ENCODE assay signal across 8 mouse cellular contexts in the genomic region with DNA sequence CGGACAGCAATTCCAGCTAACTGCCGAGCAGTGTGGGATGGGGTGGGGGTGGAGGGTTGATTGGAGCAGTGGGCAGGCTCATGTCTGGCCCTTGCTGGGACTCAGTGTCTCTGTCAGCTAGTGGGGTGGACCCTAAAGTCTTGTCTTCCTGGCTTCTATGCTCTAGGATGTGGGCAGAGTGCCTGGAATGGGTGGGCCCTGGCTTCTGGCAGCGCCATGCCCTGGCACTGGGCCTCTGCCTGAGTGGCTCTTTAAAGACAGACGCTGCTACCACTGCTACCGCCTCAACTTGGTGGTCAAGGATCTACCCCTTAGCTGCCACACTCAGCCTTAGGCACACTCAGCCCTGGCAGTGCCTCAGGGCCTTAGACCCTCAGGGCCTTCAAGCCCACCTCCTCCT. TPM values are rescaled to one million over a fixed set of nuclear protein-coding genes. Genes with fewer than 3 reads are reported as not detected.
DNase-seq lines count a peak whose midpoint lies in the region; ATAC-seq lines count a peak whose summit lies in the region.

No protein-coding gene starts in this region.

- no peak overlapping the region for H3K4me3 ChIP-seq in embryonic facial prominence, embryonic 12.5 days
- H3K4me3 ChIP-seq in heart, embryonic 11.5 days (ENCODE audit: low read depth, low read length): peak overlapping the region; percentile 8
- no peak overlapping the region for H3K4me3 ChIP-seq in lung, embryonic 16.5 days (ENCODE audit: low read length)

- H3K27ac ChIP-seq in embryonic facial prominence, embryonic 12.5 days: peak overlapping the region; percentile 46
- peak overlapping the region; percentile 51 for H3K27ac ChIP-seq in heart, embryonic 11.5 days (ENCODE audit: low read depth, low read length)
- H3K27ac ChIP-seq in lung, embryonic 16.5 days (ENCODE audit: low read length): peak overlapping the region; percentile 79

- H3K27me3 ChIP-seq in embryonic facial prominence, embryonic 12.5 days: no peaks in the 10 kb centered on the region
- H3K27me3 ChIP-seq in heart, embryonic 11.5 days (ENCODE audit: control insufficient read depth, insufficient read depth, low read length): no peaks in the 10 kb centered on the region
- no peaks in the 10 kb centered on the region for H3K27me3 ChIP-seq in lung, embryonic 16.5 days (ENCODE audit: control insufficient read depth, insufficient read depth, low read depth, low read length)

- H3K9me3 ChIP-seq in embryonic facial prominence, embryonic 12.5 days: no peaks in the 10 kb centered on the region
- no peaks in the 10 kb centered on the region for H3K9me3 ChIP-seq in heart, embryonic 11.5 days (replicated peaks; ENCODE audit: control insufficient read depth, low read length)
- H3K9me3 ChIP-seq in lung, embryonic 16.5 days (ENCODE audit: control insufficient read depth, low read length): no peaks in the 10 kb centered on the region

- no peaks in the 10 kb centered on the region for H3K36me3 ChIP-seq in embryonic facial prominence, embryonic 12.5 days
- 0 out of 2 replicates have a peak, but pooled peaks cover 4% of the 10 kb centered on the region for H3K36me3 ChIP-seq in heart, embryonic 11.5 days (ENCODE audit: control insufficient read depth, insufficient read depth, low read length)
- no peaks in the 10 kb centered on the region for H3K36me3 ChIP-seq in lung, embryonic 16.5 days (ENCODE audit: control insufficient read depth, insufficient read depth, low read length)

- peak; percentile 65 for DNase-seq in ovary, postnatal 36 days (ENCODE audit: low spot score)
- no peak for DNase-seq in ovary, postnatal 10 days (ENCODE audit: low spot score)
- DNase-seq in kidney, postnatal 10 days: peak; percentile 69
- peak; percentile 83 for DNase-seq in skeletal muscle tissue, adult 2 months (ENCODE audit: low read depth, low spot score)
- no peak for DNase-seq in spleen, adult 12 weeks (ENCODE audit: low spot score)

- H3K9ac ChIP-seq in embryonic facial prominence, embryonic 12.5 days: no peak overlapping the region
- H3K9ac ChIP-seq in heart, embryonic 11.5 days (ENCODE audit: low read depth, low read length): peak overlapping the region; percentile 53
- peak overlapping the region; percentile 45 for H3K9ac ChIP-seq in lung, embryonic 16.5 days (ENCODE audit: low read length)

- 37% methylated on average over 5 of the region's 5 CpGs for WGBS in embryonic facial prominence, embryonic 12.5 days
- WGBS in heart, embryonic 11.5 days (ENCODE audit: insufficient replicate concordance): 32% methylated on average over 5 of the region's 5 CpGs
- WGBS in lung, embryonic 16.5 days: 25% methylated on average over 5 of the region's 5 CpGs

- H3K4me1 ChIP-seq in embryonic facial prominence, embryonic 12.5 days: peaks cover 45% of the 10 kb centered on the region
- peaks cover 61% of the 10 kb centered on the region for H3K4me1 ChIP-seq in heart, embryonic 11.5 days (ENCODE audit: control insufficient read depth, insufficient read depth, low read length)
- peaks cover 49% of the 10 kb centered on the region for H3K4me1 ChIP-seq in lung, embryonic 16.5 days (replicated peaks; ENCODE audit: control insufficient read depth, insufficient read depth, low read length)

- H3K4me2 ChIP-seq in embryonic facial prominence, embryonic 12.5 days (replicated peaks): no peak overlapping the region
- peak overlapping the region; percentile 74 for H3K4me2 ChIP-seq in heart, embryonic 11.5 days
- H3K4me2 ChIP-seq in lung, embryonic 16.5 days (ENCODE audit: low read depth, low read length): peak overlapping the region; percentile 23

- no peak for ATAC-seq in embryonic facial prominence, embryonic 12.5 days (ENCODE audit: insufficient number of reproducible peaks, insufficient read depth, low FRiP score, low TSS enrichment)
- no peak for ATAC-seq in heart, embryonic 11.5 days (replicated peaks; ENCODE audit: insufficient number of reproducible peaks, low FRiP score, low TSS enrichment)
- peak; percentile 50 for ATAC-seq in lung, embryonic 16.5 days (ENCODE audit: low read depth)

RNA-seq across cellular contexts. Expression of gene Ak1, which starts 7.2 kb away (rescaled TPM):
- 19.4 and 24.1 TPM in 2 replicates for polyA plus RNA-seq in embryonic facial prominence, embryonic 12.5 days (2016; fragmentation: Nextera tagmentation; extraction: Ambion mirVana)
- 212 and 221 TPM in 2 replicates for polyA plus RNA-seq in heart, embryonic 11.5 days (2014; fragmentation: Nextera tagmentation; extraction: Ambion mirVana)
- 67.2 and 76.7 TPM in 2 replicates for polyA plus RNA-seq in lung, embryonic 16.5 days (2015; fragmentation: Nextera tagmentation; extraction: Ambion mirVana)

RNA-seq across cellular contexts. Expression of gene Eng, which starts 17.7 kb away (rescaled TPM):
- polyA plus RNA-seq in embryonic facial prominence, embryonic 12.5 days (2016; fragmentation: Nextera tagmentation; extraction: Ambion mirVana): 32.1 and 36.4 TPM in 2 replicates
- polyA plus RNA-seq in heart, embryonic 11.5 days (2014; fragmentation: Nextera tagmentation; extraction: Ambion mirVana): 113 and 127 TPM in 2 replicates
- polyA plus RNA-seq in lung, embryonic 16.5 days (2015; fragmentation: Nextera tagmentation; extraction: Ambion mirVana): 108 and 120 TPM in 2 replicates

RNA-seq across cellular contexts. Expression of gene St6galnac6, which starts 29.2 kb away (rescaled TPM):
- 26.4 and 28.1 TPM in 2 replicates for polyA plus RNA-seq in embryonic facial prominence, embryonic 12.5 days (2016; fragmentation: Nextera tagmentation; extraction: Ambion mirVana)
- polyA plus RNA-seq in heart, embryonic 11.5 days (2014; fragmentation: Nextera tagmentation; extraction: Ambion mirVana): 8.3 and 9.3 TPM in 2 replicates
- 25.4 and 26.3 TPM in 2 replicates for polyA plus RNA-seq in lung, embryonic 16.5 days (2015; fragmentation: Nextera tagmentation; extraction: Ambion mirVana)

RNA-seq across cellular contexts. Expression of gene St6galnac4, which starts 41.8 kb away (rescaled TPM):
- polyA plus RNA-seq in embryonic facial prominence, embryonic 12.5 days (2016; fragmentation: Nextera tagmentation; extraction: Ambion mirVana): 32.7 and 36.5 TPM in 2 replicates
- polyA plus RNA-seq in heart, embryonic 11.5 days (2014; fragmentation: Nextera tagmentation; extraction: Ambion mirVana): 32.9 and 40.9 TPM in 2 replicates
- 26.0 and 28.1 TPM in 2 replicates for polyA plus RNA-seq in lung, embryonic 16.5 days (2015; fragmentation: Nextera tagmentation; extraction: Ambion mirVana)

RNA-seq across cellular contexts. Expression of gene 9430097D07Rik, which starts 53.2 kb away (rescaled TPM):
- 0.29 TPM in 1 of 2 replicates, not detected in the other for polyA plus RNA-seq in embryonic facial prominence, embryonic 12.5 days (2016; fragmentation: Nextera tagmentation; extraction: Ambion mirVana)
- polyA plus RNA-seq in heart, embryonic 11.5 days (2014; fragmentation: Nextera tagmentation; extraction: Ambion mirVana): 0.17 TPM in 1 of 2 replicates, not detected in the other
- not detected in 2 replicates for polyA plus RNA-seq in lung, embryonic 16.5 days (2015; fragmentation: Nextera tagmentation; extraction: Ambion mirVana)

Comparison
In these comparisons a context has a peak if more than half of its experiments do, and no peak if none do; other contexts are left out.
1. DNase-seq: peak in ovary, postnatal 36 days (single experiment), kidney, postnatal 10 days (single experiment) and skeletal muscle tissue, adult 2 months (single experiment); none in ovary, postnatal 10 days (single experiment) and spleen, adult 12 weeks (single experiment).
2. Peak in every context shown above with its lines, with median percentiles within 50 percentile points of each other: H3K27ac ChIP-seq.